Mouse (Mus musculus) retina, postnatal 7 days (tissue): ENCODE measurements around the gene Sel1l3.

Experiments used
- DNase-seq: peaks from one replicate; pipeline ENCODE4 v3.0.0-alpha.2; 2012; ENCODE audit warnings: low read depth, low spot score

The Sel1l3 gene

DNA sequence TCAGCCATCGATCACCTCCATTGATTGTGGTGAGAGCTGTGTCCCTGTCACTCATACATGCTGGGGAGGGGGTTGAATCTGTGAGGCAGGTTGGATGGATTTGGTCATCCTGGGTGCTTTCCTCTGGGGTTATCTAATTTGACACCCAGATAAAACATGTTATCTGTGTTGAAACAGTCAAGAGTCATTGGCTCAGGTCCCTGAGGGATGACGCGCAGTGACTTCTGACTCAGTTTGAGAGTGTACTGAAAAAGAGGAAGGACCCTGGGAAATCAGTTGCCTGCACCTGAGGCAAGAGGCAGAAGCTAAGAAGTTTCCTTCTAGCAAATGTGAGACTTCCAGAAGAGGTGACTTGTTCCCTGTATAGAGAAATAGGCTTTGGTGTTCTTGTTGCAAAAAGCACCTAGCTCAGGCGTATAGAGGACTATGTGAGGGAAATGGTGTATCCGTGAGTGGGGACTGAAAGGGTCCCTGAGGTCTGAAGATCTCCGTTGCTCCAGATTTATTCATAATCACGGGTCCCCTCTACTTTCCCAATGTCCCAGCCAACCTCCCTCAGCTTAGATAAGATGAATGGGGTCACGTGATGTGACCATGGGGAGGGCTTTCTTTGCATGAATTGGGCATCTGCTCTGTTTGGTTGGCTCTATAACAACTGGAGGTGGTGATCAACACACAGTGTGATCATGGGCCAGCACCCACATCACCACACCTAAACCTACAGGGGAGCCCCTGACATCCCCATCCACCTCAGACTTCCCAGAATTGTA is 73.4 kb downstream of the Sel1l3 start:
- DNase-seq: no peak

DNA sequence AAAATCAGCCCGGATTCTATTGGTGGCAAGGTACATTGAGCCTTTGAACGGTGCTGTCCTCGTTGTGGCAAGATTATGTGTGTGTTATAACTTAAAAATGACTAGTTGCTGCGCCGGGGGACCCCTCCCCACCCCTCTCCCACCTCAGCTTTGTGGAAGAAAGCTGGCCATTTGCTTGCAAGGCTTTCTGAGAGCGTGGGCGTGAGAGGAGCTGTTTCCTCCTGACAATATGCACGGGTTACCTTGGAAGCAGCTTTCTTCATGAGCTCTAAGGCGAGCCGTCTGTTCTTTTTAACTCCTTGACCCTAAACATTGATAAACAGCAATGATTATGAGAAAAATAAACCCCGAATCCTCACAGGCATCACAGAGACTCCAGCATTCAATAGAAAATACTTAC is 74.2 kb downstream of the Sel1l3 start:
- DNase-seq: no peak

DNA sequence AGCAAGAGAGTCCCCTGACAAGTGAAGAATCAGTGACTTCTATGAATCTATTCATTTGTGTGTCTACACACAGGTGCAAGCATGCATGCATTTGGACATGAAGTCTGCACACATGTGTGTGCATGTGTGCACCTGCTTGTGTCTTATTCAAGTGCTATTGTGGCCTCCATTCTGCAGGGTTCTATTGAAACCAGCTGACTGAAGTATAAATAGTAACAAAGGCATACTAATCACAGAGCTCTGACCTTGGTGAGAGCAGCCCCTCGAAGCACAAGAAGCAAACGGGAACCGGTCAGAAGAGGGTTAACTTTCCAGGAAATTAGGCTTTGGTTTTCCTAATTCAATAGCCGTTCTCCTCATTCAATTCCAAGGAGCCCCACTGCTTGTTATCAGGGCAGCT is 74.6 kb downstream of the Sel1l3 start:
- no peak for DNase-seq

DNA sequence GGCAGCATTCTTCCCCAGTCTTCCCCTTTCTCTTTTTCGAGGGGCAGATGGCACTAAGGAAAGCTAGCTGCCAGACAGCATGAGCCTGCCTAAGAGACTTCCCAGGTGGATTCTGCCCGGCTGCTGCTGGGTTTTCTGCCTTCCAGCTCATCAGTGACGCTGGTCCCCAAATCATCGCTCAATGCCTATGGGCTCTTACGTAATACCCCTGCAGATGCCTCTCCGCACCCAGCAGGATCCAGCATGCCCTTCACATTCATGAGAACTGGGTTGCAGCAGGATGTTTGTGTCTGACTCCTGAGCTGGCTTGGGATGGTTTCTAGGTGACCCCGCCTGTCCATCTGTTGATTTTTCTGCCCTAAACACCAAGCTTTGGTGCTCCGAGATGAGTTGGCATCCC is 75.7 kb downstream of the Sel1l3 start:
- no peak for DNase-seq

DNA sequence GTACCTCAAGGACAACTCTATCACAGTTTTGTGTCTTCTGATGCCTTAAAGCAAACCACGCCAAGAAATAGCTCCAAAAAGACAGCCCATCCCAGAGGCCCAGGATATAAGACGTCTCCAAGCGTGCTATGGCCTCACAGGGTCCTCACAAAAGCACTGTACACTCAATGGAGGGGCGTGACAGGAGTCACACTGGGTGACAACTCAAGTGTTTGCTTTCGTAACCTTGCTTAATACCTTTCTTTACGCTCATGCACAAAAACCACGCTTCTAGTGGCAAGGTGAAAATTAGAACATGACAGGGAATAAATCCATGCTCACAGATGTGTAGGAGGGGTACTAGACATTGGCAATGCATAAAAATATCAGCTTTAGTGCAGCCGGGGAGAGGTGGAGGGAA is 77.7 kb downstream of the Sel1l3 start:
- DNase-seq: no peak

DNA sequence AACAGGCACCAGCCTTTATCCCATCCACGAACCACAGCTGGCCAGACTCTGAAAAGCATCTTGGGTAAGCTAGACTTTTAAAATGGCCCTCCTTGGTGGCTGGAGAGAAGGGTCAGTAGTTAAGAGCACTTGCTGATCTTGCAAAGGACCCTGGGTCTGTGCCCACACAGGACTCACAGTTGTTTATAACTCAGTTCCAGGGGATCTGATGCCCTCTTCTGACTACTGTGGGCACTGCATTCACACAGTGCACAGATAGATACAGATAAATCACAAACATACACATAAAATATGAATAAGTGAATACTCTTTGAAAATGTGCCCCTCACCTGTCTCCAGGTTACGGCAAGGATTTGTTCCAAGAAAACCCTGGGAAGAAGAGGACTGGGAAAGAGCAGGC is 79.7 kb downstream of the Sel1l3 start:
- no peak for DNase-seq

DNA sequence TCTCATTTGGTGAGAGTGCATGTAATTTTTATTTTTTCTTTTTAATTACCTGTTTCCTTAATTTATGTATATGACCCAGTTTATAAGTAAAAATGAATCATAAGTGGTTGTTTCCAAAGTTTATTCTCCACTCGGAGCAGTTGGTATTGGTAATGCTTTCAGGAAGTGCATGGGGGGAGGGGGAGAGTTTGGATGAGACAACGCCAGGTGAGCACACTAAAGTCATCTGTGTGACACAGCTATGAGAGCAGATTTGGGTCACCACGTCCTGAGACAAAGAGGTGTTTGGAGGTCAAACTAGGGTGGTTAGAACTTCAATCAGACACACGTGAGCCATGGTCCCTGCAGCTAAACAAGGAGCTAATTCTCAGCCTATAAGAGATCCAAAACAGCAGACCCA is 89.0 kb downstream of the Sel1l3 start:
- no peak for DNase-seq

DNA sequence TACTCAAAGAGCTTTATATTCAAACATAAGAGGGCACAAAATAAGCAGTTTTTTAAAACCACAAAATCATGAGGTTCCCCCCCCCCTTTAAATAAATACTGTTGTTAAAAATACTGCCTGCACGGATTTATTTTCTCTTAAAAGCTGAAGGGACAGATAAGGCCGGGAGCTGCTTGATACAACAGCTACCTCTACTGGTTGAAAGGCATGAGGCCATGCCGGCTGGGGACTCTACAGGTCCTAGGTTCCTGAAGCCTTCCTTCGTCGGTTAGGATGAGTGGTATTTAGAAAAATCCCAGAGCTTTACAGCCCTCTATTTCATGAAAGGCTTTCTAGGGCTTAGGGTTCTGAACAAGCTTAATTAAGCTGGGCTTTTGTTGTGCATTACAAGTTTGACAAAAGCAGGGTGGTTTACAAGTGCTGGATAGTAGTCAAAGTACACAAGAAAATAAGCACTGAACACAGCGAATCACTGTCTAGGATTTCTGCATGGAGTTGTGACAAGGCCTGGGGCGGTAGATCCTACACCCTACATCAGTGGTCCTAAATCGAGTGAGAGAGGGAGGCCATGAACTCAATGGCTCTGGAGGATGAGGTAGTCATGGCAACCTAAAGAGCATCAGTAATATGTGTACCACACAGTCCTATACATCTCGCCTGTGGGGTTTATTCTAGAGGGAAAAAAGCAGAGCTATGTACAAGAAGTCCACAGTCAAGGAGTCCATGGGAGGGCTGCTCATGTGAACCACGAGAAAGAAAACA is 90.0 kb downstream of the Sel1l3 start:
- DNase-seq: no peak

DNA sequence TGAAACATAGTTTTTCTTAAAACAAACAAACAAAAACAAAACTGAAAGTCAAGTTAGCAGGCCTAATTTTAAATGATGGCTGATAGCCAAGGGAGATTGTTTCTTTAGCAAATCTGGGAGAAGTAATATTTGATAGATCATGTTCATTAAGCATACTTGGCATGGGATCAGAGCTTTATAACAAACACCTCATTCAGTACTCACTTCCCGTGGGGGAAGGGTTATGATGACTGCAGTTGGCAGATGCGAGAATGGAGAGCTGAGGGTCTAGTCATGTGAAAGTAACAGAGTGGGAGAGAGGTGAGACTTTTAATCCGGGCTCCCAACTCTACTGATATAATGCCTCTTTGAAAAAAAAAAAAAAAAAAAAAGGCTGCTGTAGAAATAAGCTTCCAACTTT is 94.0 kb downstream of the Sel1l3 start:
- no peak for DNase-seq

DNA sequence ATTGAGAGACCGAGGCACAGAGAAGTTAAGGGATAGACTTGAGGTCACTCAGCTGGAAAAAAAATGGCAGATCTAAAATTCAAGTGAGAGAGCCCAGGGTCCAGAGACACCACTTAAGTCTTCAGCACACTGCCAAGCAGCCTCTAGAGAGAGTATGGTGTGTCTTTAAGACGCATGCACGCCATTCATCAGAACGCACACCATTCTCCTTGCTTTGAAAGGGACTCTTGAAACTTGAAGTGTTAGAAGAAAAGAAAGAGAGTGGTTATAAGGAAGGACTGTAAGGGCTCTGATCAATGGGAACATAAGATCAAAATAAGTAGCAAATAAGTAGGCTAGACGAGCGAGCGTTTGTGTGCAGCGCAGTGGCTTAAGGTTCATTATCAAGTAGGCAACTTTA is 95.5 kb downstream of the Sel1l3 start:
- DNase-seq: no peak

DNA sequence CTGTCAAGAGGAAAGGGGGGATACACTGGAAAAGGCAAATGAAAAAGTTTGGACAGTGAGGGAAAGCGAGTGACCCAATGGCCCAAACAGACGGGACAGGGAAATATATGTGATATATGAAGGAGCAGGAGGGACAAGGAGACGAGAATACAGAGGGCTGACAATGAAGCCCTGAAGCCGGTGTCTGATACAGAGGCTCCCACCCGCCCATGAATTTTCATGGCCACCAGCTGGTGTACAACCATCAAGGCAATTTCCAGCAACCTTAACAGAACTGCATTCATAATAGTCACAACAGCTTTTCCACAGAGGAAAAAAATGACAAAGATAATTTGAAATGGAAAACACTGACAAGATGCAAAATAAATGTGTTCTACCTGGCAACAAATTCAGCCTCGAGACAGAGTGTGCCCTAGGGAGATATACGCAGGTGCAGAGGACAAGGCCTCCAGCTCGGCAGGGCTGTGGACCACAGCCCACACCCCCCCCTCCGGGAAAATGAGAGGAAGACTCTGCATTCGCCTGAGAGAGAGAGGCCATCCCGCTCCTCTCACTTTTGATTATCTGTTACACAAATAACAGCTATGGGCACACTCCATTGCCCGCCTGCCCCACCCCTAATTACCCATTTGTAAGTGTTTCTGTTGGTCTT is 99.0 kb downstream of the Sel1l3 start:
- DNase-seq: no peak

DNA sequence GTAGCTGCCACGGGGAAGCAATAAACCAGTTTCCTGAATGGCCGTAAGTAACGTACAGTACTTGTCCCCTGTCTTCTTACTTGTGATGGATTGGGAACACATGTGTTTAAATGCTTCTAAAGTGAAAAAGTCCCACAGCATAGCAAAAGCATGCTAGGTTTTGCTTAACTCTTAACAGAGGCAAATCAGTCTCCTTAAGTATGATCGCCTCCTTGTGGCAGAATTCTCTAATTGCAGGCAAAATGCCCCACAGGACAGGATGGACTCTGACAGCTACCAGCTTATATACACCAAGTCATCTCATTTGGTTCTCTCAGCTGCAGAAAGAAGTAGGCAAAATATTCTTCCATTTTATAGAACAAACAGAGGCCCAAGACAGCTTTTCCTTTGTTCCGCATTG is 100.8 kb downstream of the Sel1l3 start:
- DNase-seq: no peak

DNA sequence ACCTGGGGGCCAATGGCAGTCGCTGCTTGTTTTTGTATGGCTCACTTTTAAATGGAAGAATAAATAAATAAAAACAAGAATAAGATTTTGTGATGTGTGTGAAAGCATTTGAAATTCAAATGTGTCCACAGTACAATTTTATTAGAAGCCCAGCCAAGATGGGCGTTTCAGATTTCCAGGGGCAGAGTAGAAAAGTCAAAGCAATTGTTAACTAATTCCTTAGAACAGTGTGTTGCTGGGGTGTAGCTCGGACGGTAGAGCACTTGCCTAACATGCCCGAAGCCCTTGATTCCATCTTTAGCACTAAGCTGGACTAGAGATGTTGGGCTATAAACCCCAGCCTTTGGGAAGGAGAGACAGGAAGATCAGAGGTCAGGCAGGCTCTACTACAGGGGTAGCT is 102.7 kb downstream of the Sel1l3 start:
- no peak for DNase-seq

DNA sequence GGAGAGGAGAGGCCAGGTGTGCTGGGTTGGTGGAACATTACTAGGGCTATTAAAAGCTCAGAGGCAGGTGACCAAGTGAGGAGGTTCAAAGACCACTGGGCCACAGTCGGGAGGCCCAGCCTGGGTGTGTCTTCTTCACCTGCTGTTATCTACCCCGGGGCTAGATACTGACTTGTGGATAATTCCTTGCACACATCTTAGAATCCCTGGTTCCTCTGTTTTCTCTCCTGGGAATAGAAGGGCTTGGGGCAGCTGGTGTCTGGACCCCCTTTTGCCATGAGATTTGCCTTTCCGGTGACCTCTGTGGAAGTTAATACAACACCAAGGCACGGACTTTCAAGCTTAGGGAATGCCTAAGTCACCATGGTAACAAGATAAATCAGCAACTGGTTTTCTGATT is 103.5 kb downstream of the Sel1l3 start:
- DNase-seq: no peak

DNA sequence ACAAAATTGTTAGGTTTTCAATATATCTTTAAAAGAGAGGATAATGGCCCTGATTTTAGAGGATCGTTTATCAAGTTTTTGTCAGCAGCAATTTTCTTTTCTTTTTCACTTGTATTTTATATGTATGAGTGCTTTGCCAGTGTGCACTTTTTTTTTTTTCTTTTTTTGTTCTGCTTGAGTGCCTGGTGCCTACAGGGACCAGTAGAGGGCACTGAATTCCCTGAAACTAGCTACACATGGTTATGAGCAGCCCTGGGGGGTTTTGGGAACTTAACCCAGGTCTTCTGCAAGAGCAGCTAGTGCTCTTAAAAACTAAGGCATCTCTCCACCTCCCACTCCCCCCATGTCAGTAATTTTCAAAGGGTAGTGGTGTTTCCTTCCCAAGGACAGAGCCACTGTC is 105.1 kb downstream of the Sel1l3 start:
- DNase-seq: no peak

DNA sequence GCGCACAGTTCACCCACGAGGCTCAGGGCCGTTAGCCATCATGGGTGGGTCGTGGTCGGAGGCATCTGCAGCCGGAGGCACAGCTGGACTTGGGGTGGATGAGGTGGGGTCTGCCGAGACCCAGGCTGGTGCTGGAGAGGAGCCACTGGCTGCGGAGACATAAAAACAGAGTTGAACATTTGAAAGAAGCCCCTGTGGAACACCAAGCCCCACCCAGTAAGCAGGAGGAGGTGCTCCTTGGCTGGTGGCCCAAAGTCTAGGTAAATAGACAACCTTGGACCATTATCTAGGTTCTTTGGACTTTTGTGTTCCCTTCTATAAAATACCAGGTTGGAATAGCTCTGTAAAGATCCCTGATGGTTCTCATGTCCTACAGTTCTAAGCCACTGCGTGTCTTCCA is 105.7 kb downstream of the Sel1l3 start:
- DNase-seq: no peak

DNA sequence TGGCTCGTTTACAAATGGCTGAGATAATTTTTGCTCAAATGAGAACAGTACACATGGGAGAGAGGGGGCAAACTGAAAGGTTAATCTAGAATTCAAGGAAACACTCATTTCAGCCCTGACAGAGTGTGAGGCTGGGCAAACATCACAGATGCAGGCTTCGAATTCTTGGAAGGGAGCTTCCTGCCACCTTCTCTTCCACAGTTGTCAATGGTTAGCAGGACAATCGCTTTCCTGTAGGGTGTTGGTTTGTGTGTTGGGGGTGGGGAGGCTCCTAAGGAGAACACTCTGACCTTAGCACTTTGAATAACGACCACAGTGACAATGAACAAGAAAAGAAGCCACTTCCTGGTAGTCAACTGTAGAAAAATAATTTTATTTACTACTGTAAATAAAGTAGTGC is 107.0 kb downstream of the Sel1l3 start:
- no peak for DNase-seq

DNA sequence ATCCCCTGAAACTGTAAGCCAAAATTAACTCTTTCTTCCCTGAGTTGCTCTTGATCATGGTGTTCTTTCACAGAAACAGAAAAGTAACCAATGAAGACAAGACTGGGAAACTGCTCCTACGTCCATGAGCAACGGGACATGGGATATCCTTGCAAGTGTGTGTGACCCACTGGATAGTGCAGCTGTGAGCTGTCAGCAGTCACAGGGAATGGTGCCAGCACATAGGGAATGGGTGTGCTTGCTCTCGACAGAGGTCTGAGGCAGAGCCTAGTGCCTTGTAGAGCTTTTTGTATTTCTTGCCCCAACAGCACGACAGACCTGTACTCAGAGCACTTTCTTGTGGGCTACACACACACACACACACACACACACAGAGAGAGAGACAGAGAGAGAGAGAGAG is 107.6 kb downstream of the Sel1l3 start:
- DNase-seq: no peak

DNA sequence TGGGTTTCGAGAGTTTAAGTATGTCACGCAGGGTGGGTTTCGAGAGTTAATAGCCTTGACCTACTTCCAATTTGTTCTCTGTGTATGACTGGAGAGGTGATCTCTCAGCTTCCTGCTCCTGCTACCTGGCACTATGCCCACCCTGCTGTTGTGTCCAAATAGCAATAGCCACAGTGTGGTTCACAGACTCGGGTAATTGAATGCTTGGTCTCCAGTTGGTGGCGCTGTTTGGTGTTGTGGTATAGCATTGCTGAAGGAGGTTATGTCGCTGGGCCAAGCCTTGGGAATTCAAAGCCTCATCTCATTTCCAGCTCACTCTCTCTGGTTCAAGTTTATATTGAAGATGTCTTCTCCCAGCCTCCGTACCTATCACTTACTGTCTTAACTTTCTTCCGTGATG is 108.0 kb downstream of the Sel1l3 start:
- DNase-seq: no peak

DNA sequence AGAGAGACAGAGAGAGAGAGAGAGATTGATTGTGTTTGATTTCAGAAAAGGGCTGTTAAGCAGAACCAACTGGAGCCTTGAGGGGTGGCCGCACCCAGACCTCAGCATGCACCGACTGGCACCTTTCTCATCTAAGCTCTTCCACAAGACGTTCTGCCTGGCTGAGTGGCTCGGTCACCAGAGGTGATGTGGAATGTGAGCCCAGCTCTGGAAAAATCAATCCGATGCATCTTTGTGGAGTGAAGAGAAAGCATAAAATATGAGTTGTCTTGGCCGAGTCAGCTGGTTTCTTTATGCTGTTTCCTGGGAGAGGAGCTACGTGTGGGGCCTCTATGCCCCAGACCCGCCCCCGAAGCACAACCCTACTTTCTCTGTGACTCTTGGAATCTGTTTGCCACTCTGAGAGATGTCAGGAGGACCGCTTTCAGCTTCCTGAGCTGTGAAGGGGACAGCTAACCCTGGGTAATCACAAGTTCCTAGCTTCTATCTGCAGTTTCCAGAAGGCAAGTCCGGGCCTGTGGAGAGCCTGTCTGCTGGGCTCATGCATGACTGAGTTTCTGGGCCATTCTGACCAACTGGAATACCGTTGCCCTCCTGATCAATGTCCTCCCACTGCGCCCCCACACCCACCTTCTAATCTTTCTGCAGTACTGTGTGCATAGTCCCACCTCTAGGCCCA is 109.4 kb downstream of the Sel1l3 start:
- DNase-seq: no peak

DNA sequence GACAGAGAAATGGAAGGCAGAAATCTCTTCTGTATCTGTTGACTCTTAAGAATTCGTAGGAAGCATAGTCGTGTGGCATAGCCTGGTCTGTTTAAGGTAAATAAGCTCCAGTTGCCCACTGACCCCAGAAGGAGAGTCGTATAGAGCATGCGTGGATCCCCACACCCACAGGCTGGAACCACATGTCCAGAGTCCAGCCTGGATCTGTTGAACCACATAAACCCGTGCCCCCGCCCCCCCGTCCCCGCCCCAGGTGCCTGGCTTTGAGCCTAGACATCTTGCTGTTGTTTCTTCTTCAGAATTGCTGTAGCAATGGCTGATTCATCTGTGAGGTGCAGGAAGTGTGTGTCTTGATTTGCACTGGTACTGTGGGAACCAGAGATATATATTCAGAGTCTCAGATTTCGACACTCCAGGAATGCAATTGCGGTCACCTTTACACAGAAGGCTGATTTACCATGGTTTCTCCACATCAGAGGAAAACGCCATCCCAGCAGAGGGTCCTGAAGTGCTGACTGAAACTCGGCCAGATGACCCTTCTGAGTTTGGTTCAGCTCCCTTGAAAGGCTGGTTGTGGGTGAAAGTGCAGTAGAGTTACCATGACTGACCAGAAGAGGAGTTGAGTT is 111.8 kb downstream of the Sel1l3 start:
- DNase-seq: no peak

DNA sequence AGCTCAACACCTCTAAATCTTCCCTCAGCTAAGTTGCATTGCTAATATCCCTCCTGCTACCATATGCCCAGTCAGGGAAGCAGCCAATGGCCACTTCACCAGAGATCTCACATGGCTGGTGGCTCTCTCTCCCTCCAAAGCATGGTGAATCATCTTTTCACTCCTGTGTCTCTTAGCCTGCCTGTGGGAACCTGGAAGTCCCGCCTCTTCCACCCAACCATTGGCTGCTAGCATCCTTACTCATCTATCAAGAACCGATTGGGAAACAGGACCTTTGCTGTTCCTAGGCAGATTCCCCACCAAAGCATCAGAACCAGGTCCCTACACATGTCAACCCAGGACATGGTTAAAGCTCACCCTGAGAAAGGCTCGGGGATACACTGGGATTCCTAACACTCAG is 122.4 kb downstream of the Sel1l3 start:
- no peak for DNase-seq
